Comparison of ENCODE assay signal across 24 mouse cellular contexts in genomic region chr16:15355339-15355738, GRCm38 (mm10). TPM values are rescaled to one million over a fixed set of nuclear protein-coding genes. Genes with fewer than 3 reads are reported as not detected.
A peak's percentile ranks its signal among the peaks of the same experiment; 100 is the strongest.
DNase-seq lines count a peak whose midpoint lies in the region; ATAC-seq lines count a peak whose summit lies in the region.
"Had no signal": no experiment of that assay in that cellular context is flagged by ENCODE, and none has a peak within 500 bp of the region (broad histone marks: within the 10 kb centered on the region; RNA-seq: fewer than 3 reads in every experiment).

No protein-coding gene starts in this region.

- WGBS in embryonic facial prominence, embryonic 14.5 days = 81% methylated on average over 1 of the region's 1 CpGs
- 78% methylated on average over 1 of the region's 1 CpGs for WGBS in embryonic facial prominence, embryonic 10.5 days
- WGBS in heart, embryonic 11.5 days (ENCODE audit: insufficient replicate concordance) = 88% methylated on average over 1 of the region's 1 CpGs
- 83% methylated on average over 1 of the region's 1 CpGs for WGBS in stomach, embryonic 16.5 days
- 78% methylated on average over 1 of the region's 1 CpGs for WGBS in forebrain, embryonic 14.5 days

- peak; percentile 25 for DNase-seq in embryonic facial prominence, embryonic 14.5 days (ENCODE audit: low spot score)
- no peak for DNase-seq in embryonic facial prominence, embryonic 10.5 days (ENCODE audit: low spot score)
- peak; percentile 26 to 38 for DNase-seq in heart, postnatal 10 days
- DNase-seq in fibroblast of lung, adult 2 months (ENCODE audit: low read depth) = peak; percentile 67
- DNase-seq in T-cell, adult 2 months (ENCODE audit: low spot score) = no peak
- DNase-seq in forebrain, embryonic 14.5 days (ENCODE audit: low spot score) = no peak
- DNase-seq: adrenal gland, adult 2 months; cerebellum, adult 11 months; liver, embryonic 13.5 days; lung, postnatal 14 days had no signal

- peak; percentile 30; the same call in 1 of the 2 replicates for ATAC-seq in embryonic facial prominence, embryonic 14.5 days (ENCODE audit: low read depth)
- ATAC-seq in heart, embryonic 11.5 days (replicated peaks; ENCODE audit: insufficient number of reproducible peaks, low FRiP score, low TSS enrichment) = no peak
- ATAC-seq in stomach, embryonic 16.5 days (ENCODE audit: insufficient read depth, low FRiP score) = peak; percentile 78
- no peak for ATAC-seq in forebrain, embryonic 14.5 days
- ATAC-seq: forebrain, embryonic 13.5 days; inflammation-experienced regulatory T-cells, adult 6 months had no signal

- no peak overlapping the region for H3K9ac ChIP-seq in embryonic facial prominence, embryonic 14.5 days (ENCODE audit: low read depth, low read length)
- no peak overlapping the region for H3K9ac ChIP-seq in heart, embryonic 11.5 days (ENCODE audit: low read depth, low read length)
- no peak overlapping the region for H3K9ac ChIP-seq in stomach, embryonic 16.5 days (ENCODE audit: low read length)
- H3K9ac ChIP-seq in forebrain, embryonic 14.5 days (ENCODE audit: low read length) = no peak overlapping the region
- H3K9ac ChIP-seq: embryonic facial prominence, embryonic 13.5 days; forebrain, embryonic 13.5 days; liver, embryonic 13.5 days had no signal

- no peaks in the 10 kb centered on the region for H3K36me3 ChIP-seq in embryonic facial prominence, embryonic 14.5 days (ENCODE audit: control insufficient read depth, insufficient read depth, low read length)
- no peaks in the 10 kb centered on the region for H3K36me3 ChIP-seq in embryonic facial prominence, embryonic 10.5 days (replicated peaks)
- H3K36me3 ChIP-seq in heart, embryonic 11.5 days (ENCODE audit: control insufficient read depth, insufficient read depth, low read length) = no peaks in the 10 kb centered on the region
- no peaks in the 10 kb centered on the region for H3K36me3 ChIP-seq in stomach, embryonic 16.5 days (ENCODE audit: control insufficient read depth, insufficient read depth, low read length)
- no peaks in the 10 kb centered on the region for H3K36me3 ChIP-seq in forebrain, embryonic 14.5 days (ENCODE audit: control insufficient read depth, insufficient read depth, low read length)
- H3K36me3 ChIP-seq: embryonic facial prominence, embryonic 13.5 days; liver, embryonic 13.5 days; midbrain, embryonic 10.5 days had no signal

- H3K27ac ChIP-seq in embryonic facial prominence, embryonic 14.5 days (replicated peaks; ENCODE audit: low read depth, low read length) = no peak overlapping the region
- no peak overlapping the region for H3K27ac ChIP-seq in embryonic facial prominence, embryonic 10.5 days (replicated peaks)
- H3K27ac ChIP-seq in heart, embryonic 11.5 days (ENCODE audit: low read depth, low read length) = no peak overlapping the region
- H3K27ac ChIP-seq in stomach, embryonic 16.5 days (ENCODE audit: low read length) = peak overlapping the region; percentile 66
- no peak overlapping the region for H3K27ac ChIP-seq in forebrain, embryonic 14.5 days (ENCODE audit: low read depth, low read length)
- H3K27ac ChIP-seq: forebrain, embryonic 13.5 days; liver, embryonic 13.5 days; midbrain, embryonic 10.5 days had no signal

- H3K4me3 ChIP-seq in embryonic facial prominence, embryonic 14.5 days (ENCODE audit: low read depth, low read length) = no peak overlapping the region
- no peak overlapping the region for H3K4me3 ChIP-seq in embryonic facial prominence, embryonic 10.5 days
- H3K4me3 ChIP-seq in heart, embryonic 11.5 days (ENCODE audit: low read depth, low read length) = no peak overlapping the region
- no peak overlapping the region for H3K4me3 ChIP-seq in stomach, embryonic 16.5 days (replicated peaks; ENCODE audit: low read length)
- no peak overlapping the region for H3K4me3 ChIP-seq in forebrain, embryonic 14.5 days (ENCODE audit: low read depth, low read length)
- H3K4me3 ChIP-seq: embryonic facial prominence, embryonic 13.5 days; forebrain, embryonic 13.5 days; liver, embryonic 13.5 days; midbrain, embryonic 10.5 days had no signal

- peaks cover 11% of the 10 kb centered on the region; the same call in 1 of the 2 replicates for H3K4me1 ChIP-seq in embryonic facial prominence, embryonic 14.5 days (ENCODE audit: control insufficient read depth, insufficient read depth, low read length)
- no peaks in the 10 kb centered on the region for H3K4me1 ChIP-seq in embryonic facial prominence, embryonic 10.5 days
- H3K4me1 ChIP-seq in heart, embryonic 11.5 days (ENCODE audit: control insufficient read depth, insufficient read depth, low read length) = no peaks in the 10 kb centered on the region
- peaks cover 4% of the 10 kb centered on the region for H3K4me1 ChIP-seq in stomach, embryonic 16.5 days (ENCODE audit: control insufficient read depth, insufficient read depth, low read length)
- no peaks in the 10 kb centered on the region for H3K4me1 ChIP-seq in forebrain, embryonic 14.5 days (ENCODE audit: control insufficient read depth, insufficient read depth, low read length)
- H3K4me1 ChIP-seq: forebrain, embryonic 13.5 days; liver, embryonic 13.5 days; midbrain, embryonic 10.5 days had no signal

- intact Hi-C loops in heart, postnatal 10 days (cut with DNase I) = no loop called here

- H3K27me3 ChIP-seq in embryonic facial prominence, embryonic 14.5 days (replicated peaks; ENCODE audit: control insufficient read depth, insufficient read depth, low read length) = no peaks in the 10 kb centered on the region
- no peaks in the 10 kb centered on the region for H3K27me3 ChIP-seq in embryonic facial prominence, embryonic 10.5 days (replicated peaks; ENCODE audit: low read depth, poor library complexity, severe bottlenecking)
- no peaks in the 10 kb centered on the region for H3K27me3 ChIP-seq in heart, embryonic 11.5 days (ENCODE audit: control insufficient read depth, insufficient read depth, low read length)
- H3K27me3 ChIP-seq in stomach, embryonic 16.5 days (ENCODE audit: control insufficient read depth, insufficient read depth, low read length) = no peaks in the 10 kb centered on the region
- H3K27me3 ChIP-seq in forebrain, embryonic 14.5 days (replicated peaks; ENCODE audit: control insufficient read depth, insufficient read depth, low read length) = no peaks in the 10 kb centered on the region
- H3K27me3 ChIP-seq: embryonic facial prominence, embryonic 13.5 days; forebrain, embryonic 13.5 days; liver, embryonic 13.5 days had no signal

- H3K9me3 ChIP-seq in embryonic facial prominence, embryonic 14.5 days (ENCODE audit: control insufficient read depth, low read length) = no peaks in the 10 kb centered on the region
- H3K9me3 ChIP-seq in embryonic facial prominence, embryonic 10.5 days = no peaks in the 10 kb centered on the region
- no peaks in the 10 kb centered on the region for H3K9me3 ChIP-seq in heart, embryonic 11.5 days (replicated peaks; ENCODE audit: control insufficient read depth, low read length)
- no peaks in the 10 kb centered on the region for H3K9me3 ChIP-seq in stomach, embryonic 16.5 days (replicated peaks; ENCODE audit: control insufficient read depth, low read length)
- no peaks in the 10 kb centered on the region for H3K9me3 ChIP-seq in forebrain, embryonic 14.5 days (replicated peaks; ENCODE audit: control insufficient read depth, low read length)
- H3K9me3 ChIP-seq: embryonic facial prominence, embryonic 13.5 days; forebrain, embryonic 13.5 days; liver, embryonic 13.5 days; midbrain, embryonic 10.5 days had no signal

- no peak overlapping the region for H3K4me2 ChIP-seq in embryonic facial prominence, embryonic 14.5 days (ENCODE audit: low read depth, low read length)
- H3K4me2 ChIP-seq in heart, embryonic 11.5 days = no peak overlapping the region
- H3K4me2 ChIP-seq in stomach, embryonic 16.5 days (ENCODE audit: low read depth, low read length) = no peak overlapping the region
- H3K4me2 ChIP-seq in forebrain, embryonic 14.5 days (ENCODE audit: low read length) = no peak overlapping the region
- H3K4me2 ChIP-seq: embryonic facial prominence, embryonic 13.5 days; forebrain, embryonic 13.5 days; liver, embryonic 13.5 days had no signal

RNA-seq across cellular contexts. Expression of gene Gm21897, which starts 38.1 kb away (rescaled TPM):
- polyA plus RNA-seq in embryonic facial prominence, embryonic 14.5 days (2014; fragmentation: Nextera tagmentation; extraction: Ambion mirVana) = not detected in 2 replicates
- not detected in 2 replicates for polyA plus RNA-seq in embryonic facial prominence, embryonic 10.5 days (2016; fragmentation: Nextera tagmentation; extraction: Ambion mirVana)
- not detected for total RNA-seq in heart, postnatal 10 days (2021)
- polyA plus RNA-seq in heart, embryonic 11.5 days (2014; fragmentation: Nextera tagmentation; extraction: Ambion mirVana) = not detected in 2 replicates
- polyA plus RNA-seq in stomach, embryonic 16.5 days (2015; fragmentation: Nextera tagmentation; extraction: Ambion mirVana) = not detected in 2 replicates
- polyA plus RNA-seq in forebrain, embryonic 14.5 days (2014; fragmentation: Nextera tagmentation; extraction: Ambion mirVana) = not detected in 2 replicates
- total RNA-seq: adrenal gland, adult 2 months; gastrocnemius, postnatal 36 days; layer of hippocampus, adult 18-20 months; left cerebral cortex, adult 18-20 months had no signal
- polyA plus RNA-seq: adrenal gland, adult 2 months; embryonic facial prominence, embryonic 13.5 days; forebrain, embryonic 13.5 days; hindbrain, embryonic 11.5 days; inflammation-experienced regulatory T-cells, adult 6 months; kidney, embryonic 16.5 days; limb, embryonic 11.5 days; liver, embryonic 13.5 days; midbrain, embryonic 10.5 days; spleen, adult 2 months; urinary bladder, adult 2 months had no signal

Comparison
In these comparisons a context has a peak if more than half of its experiments do, and no peak if none do; other contexts are left out.
1. DNase-seq: peak in embryonic facial prominence, embryonic 14.5 days (single experiment), heart, postnatal 10 days (2 of 2) and fibroblast of lung, adult 2 months (single experiment); none in embryonic facial prominence, embryonic 10.5 days (single experiment), T-cell, adult 2 months (single experiment) and forebrain, embryonic 14.5 days (single experiment).
2. ATAC-seq: peak in embryonic facial prominence, embryonic 14.5 days (single experiment) and stomach, embryonic 16.5 days (single experiment); none in heart, embryonic 11.5 days (single experiment) and forebrain, embryonic 14.5 days (single experiment).